Mouse (Mus musculus) lung, adult 2 months (tissue): ENCODE measurements around the gene Crat.

ENCODE experiments used
- CTCF ChIP-seq: fragments of 200-500 bp; IDR thresholded peaks from 2 replicates; pipeline ENCODE4 v1.5.1; 2011; ENCODE audit warnings: mild to moderate bottlenecking, low read length, control low read depth; ENCODE audit not compliant: insufficient read depth
- POLR2A ChIP-seq: fragments of 200-500 bp; IDR thresholded peaks from 2 replicates; pipeline ENCODE4 v1.6.1; 2011; ENCODE audit warnings: low read depth, mild to moderate bottlenecking, control low read depth, low read length, borderline replicate concordance; ENCODE audit errors: extremely low read depth

DNA sequence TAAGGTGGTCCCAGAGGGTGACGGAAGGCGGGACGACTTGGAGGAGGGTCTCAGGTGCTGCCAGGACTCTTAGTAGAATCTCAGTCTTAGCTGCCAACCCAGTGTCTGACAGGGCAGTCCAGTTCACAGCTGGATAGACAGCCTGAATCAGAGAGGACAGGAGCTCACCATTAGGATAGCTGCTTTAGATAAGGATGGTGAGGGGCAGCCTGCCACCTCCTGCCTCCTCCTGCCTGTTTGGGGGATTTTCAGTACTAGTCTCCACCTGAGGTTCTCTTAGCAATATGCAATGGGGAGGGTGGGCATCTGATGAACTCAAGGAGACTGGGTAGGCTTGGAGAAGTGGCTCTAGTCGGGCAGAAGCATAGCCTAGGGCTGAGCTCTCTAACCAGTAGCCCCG lies 932 bp downstream of the Crat start:
- TF ChIP-seq CTCF = no peak
- no peak for TF ChIP-seq POLR2A
